Mouse (Mus musculus) lung, adult 18-20 months (tissue): ENCODE results near the gene Kdm5a.

ENCODE experiments used
- DNase-seq, 2 experiments: peaks; one replicate each; pipeline ENCODE4 v3.0.0; 2022; ENCODE audit warnings: mixed read lengths in 2 of 2

The Kdm5a gene

GRCm38 (mm10) chr6:120442171-120442749, 78.3 kb downstream of the Kdm5a start:
- no peak for DNase-seq

GRCm38 (mm10) chr6:120443363-120444355, 79.7 kb downstream of the Kdm5a start:
- no peak for DNase-seq

- DNase-seq = no peak
Measured at GRCm38 (mm10) chr6:120450208-120450607, 86.3 kb downstream of the Kdm5a start.

- no peak for DNase-seq
Measured at GRCm38 (mm10) chr6:120452384-120453102, 88.6 kb downstream of the Kdm5a start.

- DNase-seq = no peak
Measured at GRCm38 (mm10) chr6:120453103-120453445, 89.2 kb downstream of the Kdm5a start.

GRCm38 (mm10) chr6:120453556-120453955, 89.6 kb downstream of the Kdm5a start:
- no peak for DNase-seq

GRCm38 (mm10) chr6:120454627-120455077, 90.7 kb downstream of the Kdm5a start:
- no peak for DNase-seq

- DNase-seq = no peak
Measured at GRCm38 (mm10) chr6:120457074-120457473, 93.2 kb downstream of the Kdm5a start.

- DNase-seq = no peak
Measured at GRCm38 (mm10) chr6:120457751-120458150, 93.8 kb downstream of the Kdm5a start.

- DNase-seq = no peak
Measured at GRCm38 (mm10) chr6:120461217-120461616, 97.3 kb downstream of the Kdm5a start.

- DNase-seq = no peak
Measured at GRCm38 (mm10) chr6:120462251-120462650, 98.3 kb downstream of the Kdm5a start.

- DNase-seq = peak; percentile 85 to 88
Measured at GRCm38 (mm10) chr6:120463086-120463871, 99.4 kb downstream of the Kdm5a start, which contains the start of gene Il17ra. Gene Il17ra (plus strand): TSS chr6:120463247.

- peak in 1 of 2 experiments; percentile 46 for DNase-seq
Measured at GRCm38 (mm10) chr6:120463884-120464283, 100.0 kb downstream of the Kdm5a start.

GRCm38 (mm10) chr6:120464406-120464939, 100.5 kb downstream of the Kdm5a start:
- no peak for DNase-seq

- no peak for DNase-seq
Measured at GRCm38 (mm10) chr6:120465393-120465792, 101.5 kb downstream of the Kdm5a start.

GRCm38 (mm10) chr6:120466609-120467329, 102.8 kb downstream of the Kdm5a start:
- peak in 1 of 2 experiments; percentile 38 for DNase-seq

- no peak for DNase-seq
Measured at GRCm38 (mm10) chr6:120468259-120468658, 104.3 kb downstream of the Kdm5a start.

- DNase-seq = no peak
Measured at GRCm38 (mm10) chr6:120469268-120469667, 105.3 kb downstream of the Kdm5a start.

GRCm38 (mm10) chr6:120469770-120470169, 105.8 kb downstream of the Kdm5a start:
- DNase-seq = no peak

GRCm38 (mm10) chr6:120470666-120471065, 106.7 kb downstream of the Kdm5a start:
- no peak for DNase-seq

- no peak for DNase-seq
Measured at GRCm38 (mm10) chr6:120471991-120472441, 108.1 kb downstream of the Kdm5a start.
